Mouse (Mus musculus) stomach, postnatal 0 days (tissue): ENCODE results near the gene Sprn. TPM values are rescaled to one million over a fixed set of nuclear protein-coding genes. Genes with fewer than 3 reads are reported as not detected.
A peak's percentile ranks its signal among the peaks of the same experiment; 100 is the strongest.

Experiments used
- ATAC-seq: fragments of 200-750 bp; cut with Nextera tagmentation; 2 replicates; pipeline ENCODE4 v1.8.0; 2017; ENCODE audit not compliant: low FRiP score, low TSS enrichment
- DNase-seq: peaks from one replicate; pipeline ENCODE4 v3.0.0-alpha.2; 2016; ENCODE audit warnings: low spot score
- H3K27ac ChIP-seq: fragments of 300-500 bp; sonication (generic); replicated peaks from 2 replicates; pipeline ENCODE4 v1.5.1; 2014; ENCODE audit warnings: mild to moderate bottlenecking, control low read depth
- H3K27me3 ChIP-seq: fragments of 300-500 bp; sonication (generic); 2 replicates; pipeline ENCODE4 v1.6.1; 2014; ENCODE audit warnings: low read length; ENCODE audit not compliant: control insufficient read depth, insufficient read depth
- H3K36me3 ChIP-seq: fragments of 300-500 bp; sonication (generic); 2 replicates; pipeline ENCODE4 v1.6.1; 2014; ENCODE audit warnings: low read length, mixed read lengths; ENCODE audit not compliant: control insufficient read depth, insufficient read depth
- H3K4me1 ChIP-seq: fragments of 300-500 bp; sonication (generic); replicated peaks from 2 replicates; pipeline ENCODE4 v1.6.1; 2014; ENCODE audit warnings: antibody characterized with exemption; ENCODE audit not compliant: control insufficient read depth, insufficient read depth
- H3K4me2 ChIP-seq: fragments of 300-500 bp; sonication (generic); replicated peaks from 2 replicates; pipeline ENCODE4 v1.6.1; 2014; ENCODE audit warnings: low read depth, mild to moderate bottlenecking, control low read depth, moderate library complexity
- H3K4me3 ChIP-seq: fragments of 300-500 bp; sonication (generic); 2 replicates; pipeline ENCODE4 v1.5.1; 2014; ENCODE audit warnings: low read depth, low read length, control low read depth
- H3K9ac ChIP-seq: fragments of 300-500 bp; sonication (generic); 2 replicates; pipeline ENCODE4 v1.6.1; 2014; ENCODE audit warnings: mild to moderate bottlenecking, low read length, control low read depth, mixed read lengths
- H3K9me3 ChIP-seq: fragments of 300-500 bp; sonication (generic); 2 replicates; pipeline ENCODE4 v1.6.1; 2016; ENCODE audit warnings: low read length; ENCODE audit not compliant: control insufficient read depth
- CTCF ChIP-seq: IDR thresholded peaks from 2 replicates; pipeline ENCODE4 v1.5.1; 2016; ENCODE audit warnings: antibody characterized with exemption, low read depth, mild to moderate bottlenecking, moderate library complexity
- EP300 ChIP-seq: optimal IDR thresholded peaks from 2 replicates; pipeline ENCODE3; 2016; ENCODE audit warnings: antibody characterized with exemption
- WGBS: fragments of 180-500 bp; shearing (Covaris S2); extraction: QIAGEN DNeasy Blood & Tissue Kit; methylation state at CpG from one replicate; pipeline ENCODE4 v1.1.7; 2014; 5-methylcytosine and 5-hydroxymethylcytosine counted together
- polyA plus RNA-seq: library from polyadenylated mRNA; unstranded; fragments of >200 nt; fragmentation: Nextera tagmentation; extraction: Ambion mirVana; gene quantifications from 2 replicates; pipeline ENCODE4 v1.2.1, GENCODE M21; 2015

The Sprn gene
- polyA plus RNA-seq, 1 experiment from 2014 or later = 0.90 TPM

GRCm38 (mm10) chr7:140120484-140120883 is 34.2 kb downstream of the Sprn start:
- WGBS = 83% methylated on average over 2 of the region's 2 CpGs
- no peak for TF ChIP-seq EP300
- no peak for TF ChIP-seq CTCF
- Histone ChIP-seq H3K4me1 (no peaks in the 10 kb centered on the region), H3K9ac (no peak overlapping the region), H3K4me2 (no peak overlapping the region), H3K9me3 (no peaks in the 10 kb centered on the region), H3K27me3 (no peaks in the 10 kb centered on the region), H3K4me3 (no peak overlapping the region), H3K27ac (no peak overlapping the region), H3K36me3 (no peaks in the 10 kb centered on the region)
- ATAC-seq = no peak
- no peak for DNase-seq

DNA sequence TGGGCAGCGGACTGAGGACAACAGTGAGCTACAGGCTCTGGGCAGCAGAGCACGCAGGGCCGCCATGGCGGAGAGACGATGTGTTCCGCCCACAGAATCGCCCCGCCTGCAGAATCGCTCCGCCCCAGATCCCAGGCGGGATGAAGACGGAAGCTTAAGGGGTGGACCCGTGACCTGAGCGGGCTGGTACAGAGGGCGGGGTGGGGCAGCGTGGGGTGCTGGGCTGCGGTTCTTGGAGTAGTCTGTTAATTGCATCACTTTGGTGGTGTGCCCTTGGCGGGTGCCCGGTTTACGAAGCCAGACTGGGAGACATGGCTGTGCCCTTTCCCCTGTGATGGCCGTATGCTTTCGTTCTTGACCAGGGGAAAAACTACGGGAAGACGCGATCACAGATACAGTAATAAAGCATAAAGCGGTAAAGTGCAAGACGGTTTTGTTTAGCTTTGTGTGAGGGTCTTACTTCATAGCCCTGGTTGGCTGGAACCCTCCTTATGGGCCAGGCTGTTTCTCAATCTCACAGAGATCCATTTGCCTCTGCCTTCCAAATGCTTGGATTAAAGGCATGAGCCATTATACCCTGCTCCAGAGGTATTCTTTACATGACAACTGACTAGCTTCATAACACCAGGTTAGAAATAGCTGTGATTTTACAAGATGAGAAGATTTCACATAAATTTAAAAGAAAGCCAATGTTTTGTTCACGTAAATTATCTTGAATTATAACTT is 38.2 kb downstream of the Sprn start, which contains the start of gene Echs1:
TSS of gene Echs1 (minus strand) at position 148 of the 726 bp plus-strand sequence.
- WGBS = 3% methylated on average over 28 of the region's 28 CpGs
- peak within 1 kb of the TSS; percentile 81 for H3K4me3 ChIP-seq
- ATAC-seq = peak; percentile 96

DNA sequence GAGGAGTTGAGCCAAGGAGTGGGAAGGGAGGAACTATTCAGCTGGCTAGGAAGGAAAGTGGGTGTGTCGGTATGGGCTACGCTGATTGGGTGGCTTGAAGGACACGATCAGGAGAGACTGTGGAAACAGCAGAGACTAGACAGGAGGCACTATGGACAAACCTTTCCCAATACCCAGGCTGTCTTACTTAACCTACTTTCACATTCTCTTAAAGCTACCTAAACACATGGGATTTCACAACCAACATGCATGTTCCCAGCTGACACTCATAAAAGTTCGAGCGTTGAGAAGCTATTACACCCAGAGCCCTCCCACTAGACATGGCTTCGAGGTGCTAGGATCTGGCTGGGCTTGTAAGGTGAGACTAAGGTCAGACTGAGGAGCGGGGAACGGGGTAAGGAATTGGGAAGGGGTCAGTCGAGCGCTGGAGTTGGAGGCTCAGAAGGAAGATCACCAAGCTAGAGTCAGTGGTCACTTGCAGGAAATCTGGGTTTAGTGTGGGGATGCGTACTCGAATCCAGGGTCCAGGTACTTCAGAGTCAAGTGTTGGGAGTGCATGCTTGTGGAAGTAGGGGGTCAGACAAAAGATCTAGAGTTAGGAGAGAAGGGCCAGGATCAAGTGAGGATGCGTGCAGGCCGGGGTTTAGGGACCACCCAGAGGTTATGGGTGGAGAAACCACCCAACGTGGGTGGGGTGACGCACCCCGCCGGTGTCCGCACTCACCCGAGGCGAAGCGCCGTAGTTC is 38.9 kb downstream of the Sprn start, which contains the start of gene Paox:
TSS of gene Paox (plus strand) at position 217 of the 746 bp plus-strand sequence.
- DNase-seq (peak; percentile 72), ATAC-seq (peak; percentile 79)
- WGBS = under 1% methylated on average over 23 of the region's 23 CpGs
- Histone ChIP-seq H3K36me3 (peaks cover 11% of the 10 kb centered on the region), H3K27me3 (no peaks in the 10 kb centered on the region), H3K4me3 (peak within 1 kb of the TSS; percentile 81), H3K27ac (peak within 1 kb of the TSS; percentile 94), H3K4me2 (peak within 1 kb of the TSS; percentile 88), H3K9me3 (no peaks in the 10 kb centered on the region), H3K9ac (peak within 1 kb of the TSS; percentile 82), H3K4me1 (no peaks in the 10 kb centered on the region)
- TF ChIP-seq CTCF (peak; percentile 35; the same call in 1 of the 2 replicates), EP300 (no peak)

More for the DNA sequence above, 38.2 kb downstream of the Sprn start, which contains the start of gene Echs1:
- no peak for TF ChIP-seq EP300
- no peak; the same call in 1 of the 2 replicates for TF ChIP-seq CTCF
- Histone ChIP-seq H3K4me2 (peak within 1 kb of the TSS; percentile 88), H3K9me3 (no peaks in the 10 kb centered on the region), H3K4me1 (no peaks in the 10 kb centered on the region), H3K36me3 (peaks cover 9% of the 10 kb centered on the region; the same call in 1 of the 2 replicates), H3K27me3 (no peaks in the 10 kb centered on the region), H3K27ac (peak within 1 kb of the TSS; percentile 94), H3K9ac (peak within 1 kb of the TSS; percentile 82)
- DNase-seq = peak; percentile 95

GRCm38 (mm10) chr7:140111943-140112342 is 42.7 kb downstream of the Sprn start:
- TF ChIP-seq CTCF (no peak), EP300 (no peak)
- Histone ChIP-seq H3K4me2 (no peak overlapping the region), H3K9ac (no peak overlapping the region), H3K9me3 (no peaks in the 10 kb centered on the region), H3K27me3 (no peaks in the 10 kb centered on the region), H3K27ac (no peak overlapping the region), H3K36me3 (peaks cover 28% of the 10 kb centered on the region), H3K4me1 (no peaks in the 10 kb centered on the region), H3K4me3 (no peak overlapping the region)
- no peak for ATAC-seq
- DNase-seq = no peak
- 65% methylated on average over 3 of the region's 3 CpGs for WGBS

- no peak overlapping the region for H3K4me2 ChIP-seq
- DNase-seq (no peak), ATAC-seq (no peak)
- no peak for TF ChIP-seq CTCF
- TF ChIP-seq EP300 = no peak
- no peak overlapping the region for H3K27ac ChIP-seq
- H3K4me3 ChIP-seq = no peak overlapping the region
- 76% methylated on average over 4 of the region's 4 CpGs for WGBS
- H3K4me1 ChIP-seq = no peaks in the 10 kb centered on the region
- H3K9me3 ChIP-seq = no peaks in the 10 kb centered on the region
- peaks cover 13% of the 10 kb centered on the region; the same call in 1 of the 2 replicates for H3K36me3 ChIP-seq
- H3K9ac ChIP-seq = no peak overlapping the region
- H3K27me3 ChIP-seq = no peaks in the 10 kb centered on the region
Measured at GRCm38 (mm10) chr7:140104009-140104408, 50.7 kb downstream of the Sprn start.
